Mouse (Mus musculus) megakaryocyte, embryonic 14.5 days (primary cell): ENCODE measurements around the gene Trank1.

ENCODE experiments used
- FLI1 ChIP-seq: IDR thresholded peaks from 2 replicates; pipeline ENCODE4 v1.6.1; 2012; ENCODE audit warnings: low read length, inconsistent platforms, mixed read lengths
- GATA1 ChIP-seq: IDR thresholded peaks from 3 replicates; pipeline ENCODE4 v1.6.1; 2012; ENCODE audit warnings: mixed read lengths, low read length, inconsistent platforms, borderline replicate concordance

DNA sequence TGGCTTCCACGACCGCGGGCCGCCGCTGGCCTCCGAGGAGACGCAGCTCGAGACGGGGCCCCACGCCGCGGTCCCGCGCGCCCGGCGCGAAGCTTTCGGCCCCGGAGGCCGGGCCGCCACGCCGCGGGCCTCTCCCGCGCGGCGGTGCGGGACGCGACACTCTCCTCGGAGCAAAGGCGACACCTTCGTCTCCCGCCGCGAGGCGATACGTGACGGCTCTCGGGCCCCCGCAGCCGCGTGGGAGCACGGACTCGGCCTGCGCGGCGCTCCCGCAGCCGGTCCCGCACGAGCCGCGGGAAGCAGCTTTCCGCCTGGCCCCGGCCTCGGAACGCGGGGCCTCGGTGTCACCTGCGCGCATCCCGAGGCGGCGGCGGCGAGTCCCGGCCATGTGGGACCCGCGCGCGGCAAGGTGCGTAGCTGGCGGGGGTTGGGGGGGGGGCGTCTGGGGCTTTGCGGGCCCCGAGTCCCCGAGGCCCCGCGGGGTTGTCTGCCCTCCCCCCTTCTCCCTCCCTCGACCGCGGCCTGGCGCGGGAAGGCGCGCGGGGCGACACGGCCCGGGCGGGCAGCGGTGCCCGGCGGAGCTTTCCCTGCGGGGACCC is 403 bp downstream of the Trank1 start:
- TF ChIP-seq GATA1 (no peak), FLI1 (no peak)
